Mouse (Mus musculus): Measurements from ENCODE around the gene Zfp609.
A peak's percentile ranks its signal among the peaks of the same experiment; 100 is the strongest.
"Not testable (repeated sequence)": the region's sequence is repeated elsewhere in the genome, so short reads cannot be mapped to it uniquely, and the experiment has no call there.

Gene Zfp609

GRCm38 (mm10) chr9:65676358-65677118 lies 150.8 kb downstream of the Zfp609 start:
- DNase-seq (ENCODE audit: low read depth, low spot score): peak; percentile 98

GRCm38 (mm10) chr9:65675461-65676357 lies 151.7 kb downstream of the Zfp609 start:
- no peak for DNase-seq (ENCODE audit: low read depth, low spot score)

- no peak for DNase-seq (ENCODE audit: low read depth, low spot score)
These were observed 154.4 kb downstream of the Zfp609 start for GRCm38 (mm10) chr9:65672996-65673395.

- DNase-seq (ENCODE audit: low read depth, low spot score): peak; percentile 81
These were observed 155.9 kb downstream of the Zfp609 start for GRCm38 (mm10) chr9:65671431-65671931.

- DNase-seq (ENCODE audit: low read depth, low spot score): no peak
These were observed 159.7 kb downstream of the Zfp609 start, which contains the start of gene Oaz2 for GRCm38 (mm10) chr9:65667701-65668100. Gene Oaz2, plus strand, starts transcription at chr9:65668001.

GRCm38 (mm10) chr9:65666042-65666441 lies 161.3 kb downstream of the Zfp609 start:
- DNase-seq (ENCODE audit: low read depth, low spot score): peak; percentile 81

- DNase-seq (ENCODE audit: low read depth, low spot score): peak; percentile 83
These were observed 163.2 kb downstream of the Zfp609 start for GRCm38 (mm10) chr9:65664163-65664562.

GRCm38 (mm10) chr9:65661493-65661892 lies 165.9 kb downstream of the Zfp609 start:
- no peak for DNase-seq (ENCODE audit: low read depth, low spot score)

- DNase-seq (ENCODE audit: low read depth, low spot score): no peak
These were observed 166.3 kb downstream of the Zfp609 start for GRCm38 (mm10) chr9:65661029-65661428.

- no peak for DNase-seq (ENCODE audit: low read depth, low spot score)
These were observed 170.1 kb downstream of the Zfp609 start for GRCm38 (mm10) chr9:65657218-65657617.

- no peak for DNase-seq (ENCODE audit: low read depth, low spot score)
These were observed 171.8 kb downstream of the Zfp609 start for GRCm38 (mm10) chr9:65655540-65655939.

- no peak for DNase-seq (ENCODE audit: low read depth, low spot score)
These were observed 172.6 kb downstream of the Zfp609 start for GRCm38 (mm10) chr9:65654700-65655237.

GRCm38 (mm10) chr9:65653741-65654140 lies 173.6 kb downstream of the Zfp609 start:
- DNase-seq (ENCODE audit: low read depth, low spot score): no peak

GRCm38 (mm10) chr9:65651957-65652356 lies 175.4 kb downstream of the Zfp609 start:
- DNase-seq (ENCODE audit: low read depth, low spot score): not testable (repeated sequence)

GRCm38 (mm10) chr9:65649997-65650396 lies 177.4 kb downstream of the Zfp609 start:
- DNase-seq (ENCODE audit: low read depth, low spot score): no peak

- no peak for DNase-seq (ENCODE audit: low read depth, low spot score)
These were observed 178.6 kb downstream of the Zfp609 start for GRCm38 (mm10) chr9:65648730-65649129.

GRCm38 (mm10) chr9:65646782-65647181 lies 180.6 kb downstream of the Zfp609 start:
- no peak for DNase-seq (ENCODE audit: low read depth, low spot score)

- DNase-seq (ENCODE audit: low read depth, low spot score): no peak
These were observed 181.4 kb downstream of the Zfp609 start for GRCm38 (mm10) chr9:65645984-65646383.

- no peak for DNase-seq (ENCODE audit: low read depth, low spot score)
These were observed 182.4 kb downstream of the Zfp609 start for GRCm38 (mm10) chr9:65644960-65645359.

GRCm38 (mm10) chr9:65642546-65642945 lies 184.8 kb downstream of the Zfp609 start:
- no peak for DNase-seq (ENCODE audit: low read depth, low spot score)
